Mouse (Mus musculus): ENCODE results near the gene Pcsk7.

The Pcsk7 gene

GRCm38 (mm10) chr9:45938952-45939637 lies 32.8 kb downstream of the Pcsk7 start:
- DNase-seq (ENCODE audit: low read depth): no peak

GRCm38 (mm10) chr9:45939794-45940193 lies 33.5 kb downstream of the Pcsk7 start:
- DNase-seq (ENCODE audit: low read depth): no peak

- peak; percentile 61 for DNase-seq (ENCODE audit: low read depth)
These were observed 35.1 kb downstream of the Pcsk7 start for GRCm38 (mm10) chr9:45941329-45941888.

- DNase-seq (ENCODE audit: low read depth): no peak
These were observed 36.2 kb downstream of the Pcsk7 start for GRCm38 (mm10) chr9:45942464-45942863.

GRCm38 (mm10) chr9:45942916-45943315 lies 36.6 kb downstream of the Pcsk7 start:
- peak; percentile 54 for DNase-seq (ENCODE audit: low read depth)

- DNase-seq (ENCODE audit: low read depth): no peak
These were observed 37.6 kb downstream of the Pcsk7 start for GRCm38 (mm10) chr9:45943628-45944505.

- no peak for DNase-seq (ENCODE audit: low read depth)
These were observed 38.5 kb downstream of the Pcsk7 start for GRCm38 (mm10) chr9:45944506-45945400.

- no peak for DNase-seq (ENCODE audit: low read depth)
These were observed 39.4 kb downstream of the Pcsk7 start for GRCm38 (mm10) chr9:45945721-45946120.

- no peak for DNase-seq (ENCODE audit: low read depth)
These were observed 40.0 kb downstream of the Pcsk7 start for GRCm38 (mm10) chr9:45946182-45946871.

GRCm38 (mm10) chr9:45946872-45947183 lies 40.5 kb downstream of the Pcsk7 start:
- DNase-seq (ENCODE audit: low read depth): no peak

GRCm38 (mm10) chr9:45952057-45952456 lies 45.8 kb downstream of the Pcsk7 start:
- no peak for DNase-seq (ENCODE audit: low read depth)

GRCm38 (mm10) chr9:45952890-45953289 lies 46.6 kb downstream of the Pcsk7 start:
- DNase-seq (ENCODE audit: low read depth): no peak

- DNase-seq (ENCODE audit: low read depth): no peak
These were observed 47.4 kb downstream of the Pcsk7 start for GRCm38 (mm10) chr9:45953511-45954293.

- DNase-seq (ENCODE audit: low read depth): peak; percentile 35
These were observed 48.2 kb downstream of the Pcsk7 start for GRCm38 (mm10) chr9:45954294-45955106.

GRCm38 (mm10) chr9:45955107-45955963 lies 49.0 kb downstream of the Pcsk7 start, which contains the start of gene Sidt2:
Sidt2 (minus strand) TSS chr9:45955258.
- DNase-seq (ENCODE audit: low read depth): peak; percentile 73

GRCm38 (mm10) chr9:45958023-45958670 lies 51.9 kb downstream of the Pcsk7 start:
- no peak for DNase-seq (ENCODE audit: low read depth)

- DNase-seq (ENCODE audit: low read depth): no peak
These were observed 52.6 kb downstream of the Pcsk7 start for GRCm38 (mm10) chr9:45958851-45959250.

GRCm38 (mm10) chr9:45959661-45960060 lies 53.4 kb downstream of the Pcsk7 start:
- DNase-seq (ENCODE audit: low read depth): no peak

Measured in c-Kit-positive CD71-positive TER-119-negative erythroid progenitor cells, embryonic 14.5 days (primary cell).